Mouse (Mus musculus) liver, adult 2 months (tissue): ENCODE measurements around the gene Zfp11.

Experiments
- CTCF ChIP-seq: fragments of 200-500 bp; IDR thresholded peaks from 2 replicates; pipeline ENCODE4 v1.5.1; 2011; ENCODE audit warnings: low read depth, low read length, control low read depth
- POLR2A ChIP-seq: fragments of 200-500 bp; IDR thresholded peaks from 2 replicates; pipeline ENCODE4 v1.6.1; 2011; ENCODE audit warnings: low read length, control low read depth; ENCODE audit not compliant: insufficient read depth; ENCODE audit errors: extremely low read depth

DNA sequence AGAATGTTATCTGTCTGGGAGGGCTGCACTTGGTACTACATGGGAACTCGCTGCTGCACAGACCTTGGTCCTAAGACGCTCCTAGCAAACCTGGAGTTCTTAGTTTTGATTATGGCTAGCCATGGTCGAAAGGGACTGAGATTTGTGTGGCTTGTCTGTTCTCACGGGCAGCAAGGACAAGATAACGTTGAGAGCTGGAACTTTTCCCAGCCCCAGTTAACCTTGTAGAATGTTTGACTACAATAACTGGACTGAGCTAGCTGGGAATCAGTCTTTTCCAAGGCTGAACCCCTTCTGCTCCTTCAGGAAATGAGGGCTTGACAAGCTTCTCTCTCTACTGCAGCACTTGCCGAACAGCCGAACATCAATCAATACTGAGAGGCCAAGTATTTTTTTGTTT, 17.7 kb upstream of the Zfp11 start:
- no peak for TF ChIP-seq POLR2A
- TF ChIP-seq CTCF: no peak
